Mouse (Mus musculus) heart, adult 8-10 months (tissue): Measurements from ENCODE around the gene Prpf31. TPM values are rescaled to one million over a fixed set of nuclear protein-coding genes. Genes with fewer than 3 reads are reported as not detected.

ENCODE experiments used
- DNase-seq: peaks from one replicate; pipeline ENCODE4 v3.0.0; 2022; ENCODE audit warnings: low spot score
- microRNA-seq: library from miRNA; unstranded; fragments of <30 nt; microRNA quantifications from one replicate; pipeline ENCODE4 v1.2.0, GENCODE M21; 2022
- total RNA-seq, 4 experiments: library from RNA; stranded (reverse); gene quantifications; 2 replicates each; pipeline ENCODE4 v1.2.4; 2022

The Prpf31 gene
- total RNA-seq, 4 experiments from 2014 or later = 21.4 to 28.6 (median 25.2) TPM

DNA sequence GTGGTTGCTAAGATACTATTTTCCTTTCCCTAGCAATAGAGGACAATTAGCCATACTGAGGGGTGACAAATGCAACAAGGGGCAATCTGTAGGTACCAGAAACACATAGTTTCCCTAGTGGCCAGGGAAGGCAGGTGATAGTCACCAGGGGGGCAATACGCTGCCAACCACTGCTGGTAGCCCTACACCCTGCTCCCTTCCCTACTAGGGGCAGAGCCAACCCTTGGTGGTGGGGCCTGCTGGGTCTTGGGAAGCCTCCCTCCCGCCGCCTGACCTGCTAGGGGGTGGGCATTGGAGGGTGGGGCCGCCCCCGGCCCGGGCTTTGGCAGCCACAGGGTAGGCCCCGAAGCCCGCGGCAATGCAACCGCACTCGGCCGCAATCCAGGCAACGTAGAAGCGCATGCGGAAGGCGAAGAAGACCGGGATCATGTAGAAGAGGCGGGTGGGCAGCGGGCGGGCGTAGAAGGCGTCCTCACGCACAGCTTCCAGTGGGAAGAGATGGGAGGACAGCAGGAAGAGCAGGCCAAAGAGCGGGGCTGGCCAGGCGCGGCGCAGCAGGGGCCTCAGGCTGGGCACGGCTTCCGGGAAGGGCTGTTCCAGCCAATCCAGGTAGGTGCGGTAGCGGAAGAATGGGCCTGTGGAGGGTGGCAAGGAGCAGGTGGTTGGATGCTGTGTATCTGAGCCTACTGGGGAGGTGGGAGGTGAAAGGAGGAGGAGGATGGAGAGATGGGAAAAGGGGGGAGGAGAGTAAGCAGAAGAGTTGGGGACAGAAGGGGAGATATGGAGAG is 55.8 kb downstream of the Prpf31 start:
- no peak for DNase-seq

DNA sequence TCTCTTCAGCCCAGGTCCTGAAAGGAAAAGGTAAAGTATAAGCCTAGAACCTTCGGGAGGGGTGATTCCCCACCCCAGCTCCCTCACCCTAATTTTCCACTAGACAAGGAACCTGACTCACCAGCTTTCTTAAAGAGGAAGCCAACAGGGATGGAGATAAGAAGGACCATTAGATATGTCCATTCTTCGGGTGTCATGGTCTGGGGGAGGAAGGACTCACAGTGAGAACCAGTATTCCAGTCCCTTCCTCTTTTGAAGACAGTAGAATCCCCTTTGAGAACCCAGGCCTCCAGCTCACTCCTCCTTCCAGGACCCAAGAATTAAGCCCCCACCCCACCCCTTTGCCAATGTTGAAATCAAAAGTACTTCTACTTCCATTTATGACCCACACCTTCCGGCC is 62.1 kb downstream of the Prpf31 start:
- DNase-seq = no peak

Small RNA genes lying within 50 kb of the gene (microRNA-seq; reads per million reads assigned to microRNA genes)
- gene Gm25100 (not detected), gene Mir3572 (2.5 reads per million)

Other genes starting within 250 kb of the Prpf31 start
- not detected for gene Cacng8, start 239.3 kb upstream of the Prpf31 start, total RNA-seq
- gene Cacng6, start 205.8 kb upstream of the Prpf31 start, total RNA-seq = 1 to 10 TPM; 2.0 to 4.4 (median 2.5) TPM
- gene Tarm1, start 127.4 kb upstream of the Prpf31 start, total RNA-seq = not detected
- gene Oscar, start 13.8 kb upstream of the Prpf31 start, total RNA-seq = under 1 TPM; 0.14 to 0.16 (median 0.15) TPM
- 1,000 to 10,000 TPM; 2,114 to 2,277 (median 2,237) TPM for gene Ndufa3, start 12.6 kb upstream of the Prpf31 start, total RNA-seq
- gene Tfpt, start 56 bp upstream of the Prpf31 start, total RNA-seq = 10 to 100 TPM; 17.4 to 22.9 (median 18.9) TPM
- 10 to 100 TPM; 19.5 to 26.0 (median 23.2) TPM for gene Cnot3, start 15.3 kb downstream of the Prpf31 start, total RNA-seq
- gene Leng1, start 35.9 kb downstream of the Prpf31 start, total RNA-seq = 10 to 100 TPM; 10.4 to 12.8 (median 11.8) TPM
- gene Tmc4, start 47.6 kb downstream of the Prpf31 start, total RNA-seq = 1 to 10 TPM in 1 of 4 experiments, under 1 TPM in 3; 0.66 to 1.1 (median 0.80) TPM
- 10 to 100 TPM; 65.3 to 88.1 (median 74.1) TPM for gene Tsen34, start 62.9 kb downstream of the Prpf31 start, total RNA-seq
- gene Mboat7, start 63.5 kb downstream of the Prpf31 start, total RNA-seq = 10 to 100 TPM; 19.2 to 23.5 (median 22.3) TPM
- gene Rps9, start 74.0 kb downstream of the Prpf31 start, total RNA-seq = 100 to 1,000 TPM; 559 to 671 (median 596) TPM
- 1 to 10 TPM; 1.4 to 3.4 (median 1.6) TPM for gene Pirb, start 90.4 kb downstream of the Prpf31 start, total RNA-seq
- under 1 TPM in 2 of 4 experiments, not detected in 2; 0.22 to 0.75 TPM for gene Gm15448, start 195.7 kb downstream of the Prpf31 start, total RNA-seq
- under 1 TPM in 1 of 4 experiments, not detected in 3; 0.12 TPM for gene Pira2, start 215.1 kb downstream of the Prpf31 start, total RNA-seq